Mouse (Mus musculus) lung, postnatal 0 days (tissue): ENCODE measurements around the gene Zbtb7a.

Experiments
- CTCF ChIP-seq: IDR thresholded peaks from 2 replicates; pipeline ENCODE4 v1.5.1; 2016; ENCODE audit warnings: antibody characterized with exemption, mild to moderate bottlenecking
- EP300 ChIP-seq: IDR thresholded peaks from 2 replicates; pipeline ENCODE4 v1.6.1; 2016; ENCODE audit warnings: antibody characterized with exemption, mild to moderate bottlenecking, control low read depth

GRCm38 (mm10) chr10:81152609-81153008, 17.6 kb downstream of the Zbtb7a start:
- TF ChIP-seq CTCF (no peak), EP300 (no peak)
